Mouse (Mus musculus) heart, embryonic 11.5 days (tissue): ENCODE measurements around the gene Mgat2. TPM values are rescaled to one million over a fixed set of nuclear protein-coding genes. Genes with fewer than 3 reads are reported as not detected.
A peak's percentile ranks its signal among the peaks of the same experiment; 100 is the strongest.

Experiments used
- ATAC-seq: fragments of 200-750 bp; cut with Nextera tagmentation; replicated peaks from 2 replicates; pipeline ENCODE4 v1.8.0; 2017; ENCODE audit warnings: moderate library complexity; ENCODE audit not compliant: insufficient number of reproducible peaks, low FRiP score, low TSS enrichment
- H3K27ac ChIP-seq: fragments of 300-500 bp; sonication (generic); 2 replicates; pipeline ENCODE4 v1.5.1; 2014; ENCODE audit warnings: mild to moderate bottlenecking, low read depth, low read length
- H3K27me3 ChIP-seq: fragments of 300-500 bp; sonication (generic); 2 replicates; pipeline ENCODE4 v1.6.1; 2014; ENCODE audit warnings: mild to moderate bottlenecking, low read length, mixed read lengths; ENCODE audit not compliant: control insufficient read depth, insufficient read depth
- H3K36me3 ChIP-seq: fragments of 300-500 bp; sonication (generic); 2 replicates; pipeline ENCODE4 v1.6.1; 2014; ENCODE audit warnings: mild to moderate bottlenecking, low read length, moderate library complexity, mixed read lengths; ENCODE audit not compliant: control insufficient read depth, insufficient read depth
- H3K4me1 ChIP-seq: fragments of 300-500 bp; sonication (generic); 2 replicates; pipeline ENCODE4 v1.6.1; 2014; ENCODE audit warnings: low read length; ENCODE audit not compliant: control insufficient read depth, insufficient read depth
- H3K4me2 ChIP-seq: fragments of 300-500 bp; sonication (generic); 2 replicates; pipeline ENCODE4 v1.6.1; 2014; ENCODE audit warnings: mild to moderate bottlenecking, moderate library complexity
- H3K4me3 ChIP-seq: fragments of 300-500 bp; sonication (generic); 2 replicates; pipeline ENCODE4 v1.5.1; 2014; ENCODE audit warnings: low read depth, low read length
- H3K9ac ChIP-seq: fragments of 300-500 bp; sonication (generic); 2 replicates; pipeline ENCODE4 v1.6.1; 2014; ENCODE audit warnings: mild to moderate bottlenecking, low read depth, low read length, moderate library complexity
- H3K9me3 ChIP-seq: fragments of 300-500 bp; sonication (generic); replicated peaks from 2 replicates; pipeline ENCODE4 v1.6.1; 2016; ENCODE audit warnings: low read length; ENCODE audit not compliant: control insufficient read depth
- WGBS: fragments of 180-500 bp; shearing (Covaris S2); extraction: QIAGEN DNeasy Blood & Tissue Kit; methylation state at CpG from one replicate; pipeline ENCODE4 v1.1.7; 2014; ENCODE audit not compliant: insufficient replicate concordance; 5-methylcytosine and 5-hydroxymethylcytosine counted together
- polyA plus RNA-seq: library from polyadenylated mRNA; unstranded; fragments of >200 nt; fragmentation: Nextera tagmentation; extraction: Ambion mirVana; gene quantifications from 2 replicates; pipeline ENCODE4 v1.2.1, GENCODE M21; 2014

Gene Mgat2
- 35.3 and 37.3 TPM in 2 replicates for polyA plus RNA-seq

- Histone ChIP-seq H3K9me3 (no peaks in the 10 kb centered on the region), H3K9ac (peak within 1 kb of the TSS; percentile 96), H3K4me1 (peaks cover 12% of the 10 kb centered on the region), H3K36me3 (0 out of 2 replicates have a peak, but pooled peaks cover 6% of the 10 kb centered on the region), H3K27ac (peak within 1 kb of the TSS; percentile 79), H3K27me3 (no peaks in the 10 kb centered on the region), H3K4me3 (peak within 1 kb of the TSS; percentile 92), H3K4me2 (peak within 1 kb of the TSS; percentile 75)
- peak; percentile 99 for ATAC-seq
- under 1% methylated on average over 82 of the region's 84 CpGs for WGBS
Measured at GRCm38 (mm10) chr12:69183583-69184308, at the start of gene Mgat2, which contains the start of gene Rpl36al. Gene Mgat2 (plus strand): TSS chr12:69184157. Gene Rpl36al (minus strand): TSS chr12:69184083.

GRCm38 (mm10) chr12:69139201-69139600 is 44.8 kb upstream of the Mgat2 start:
- Histone ChIP-seq H3K27ac (no peak overlapping the region), H3K4me1 (no peaks in the 10 kb centered on the region), H3K4me3 (no peak overlapping the region), H3K27me3 (no peaks in the 10 kb centered on the region), H3K4me2 (no peak overlapping the region), H3K9ac (no peak overlapping the region), H3K9me3 (no peaks in the 10 kb centered on the region), H3K36me3 (no peaks in the 10 kb centered on the region)
- 74% methylated on average over 3 of the region's 3 CpGs for WGBS
- ATAC-seq, result no peak

- no peaks in the 10 kb centered on the region for H3K36me3 ChIP-seq
- no peak overlapping the region for H3K4me2 ChIP-seq
- no peak overlapping the region for H3K27ac ChIP-seq
- H3K9ac ChIP-seq, result no peak overlapping the region
- no peaks in the 10 kb centered on the region for H3K4me1 ChIP-seq
- ATAC-seq, result no peak
- H3K9me3 ChIP-seq, result no peaks in the 10 kb centered on the region
- 79% methylated on average over 7 of the region's 7 CpGs for WGBS
- H3K4me3 ChIP-seq, result no peak overlapping the region
- H3K27me3 ChIP-seq, result no peaks in the 10 kb centered on the region
Measured at GRCm38 (mm10) chr12:69139841-69140240, 44.1 kb upstream of the Mgat2 start.

GRCm38 (mm10) chr12:69143460-69143859 is 40.5 kb upstream of the Mgat2 start:
- no peak overlapping the region for H3K9ac ChIP-seq
- WGBS, result 81% methylated on average over 6 of the region's 6 CpGs
- no peaks in the 10 kb centered on the region for H3K27me3 ChIP-seq
- H3K4me3 ChIP-seq, result no peak overlapping the region
- 0 out of 2 replicates have a peak, but pooled peaks cover 3% of the 10 kb centered on the region for H3K4me1 ChIP-seq
- ATAC-seq, result no peak
- H3K36me3 ChIP-seq, result no peaks in the 10 kb centered on the region
- no peak overlapping the region for H3K4me2 ChIP-seq
- no peak overlapping the region for H3K27ac ChIP-seq
- no peaks in the 10 kb centered on the region for H3K9me3 ChIP-seq

GRCm38 (mm10) chr12:69147166-69147735 is 36.7 kb upstream of the Mgat2 start:
- 78% methylated on average over 5 of the region's 5 CpGs for WGBS
- Histone ChIP-seq H3K4me3 (no peak overlapping the region), H3K27ac (no peak overlapping the region), H3K36me3 (no peaks in the 10 kb centered on the region), H3K9me3 (no peaks in the 10 kb centered on the region), H3K4me1 (0 out of 2 replicates have a peak, but pooled peaks cover 3% of the 10 kb centered on the region), H3K27me3 (no peaks in the 10 kb centered on the region), H3K9ac (no peak overlapping the region), H3K4me2 (no peak overlapping the region)
- no peak for ATAC-seq

- Histone ChIP-seq H3K4me2 (no peak overlapping the region), H3K4me3 (no peak overlapping the region), H3K9ac (no peak overlapping the region), H3K9me3 (no peaks in the 10 kb centered on the region), H3K4me1 (0 out of 2 replicates have a peak, but pooled peaks cover 3% of the 10 kb centered on the region), H3K36me3 (no peaks in the 10 kb centered on the region), H3K27ac (no peak overlapping the region), H3K27me3 (no peaks in the 10 kb centered on the region)
- 78% methylated on average over 13 of the region's 13 CpGs for WGBS
- ATAC-seq, result no peak
Measured at GRCm38 (mm10) chr12:69150049-69150448, 33.9 kb upstream of the Mgat2 start.

- Histone ChIP-seq H3K27ac (no peak overlapping the region), H3K4me1 (0 out of 2 replicates have a peak, but pooled peaks cover 3% of the 10 kb centered on the region), H3K9ac (no peak overlapping the region), H3K4me2 (no peak overlapping the region), H3K27me3 (no peaks in the 10 kb centered on the region), H3K4me3 (no peak overlapping the region), H3K36me3 (peaks cover 18% of the 10 kb centered on the region), H3K9me3 (no peaks in the 10 kb centered on the region)
- no peak for ATAC-seq
- 77% methylated on average over 2 of the region's 2 CpGs for WGBS
Measured at GRCm38 (mm10) chr12:69155923-69156322, 28.0 kb upstream of the Mgat2 start.

GRCm38 (mm10) chr12:69156436-69156835 is 27.5 kb upstream of the Mgat2 start:
- H3K27ac ChIP-seq, result no peak overlapping the region
- WGBS, result 81% methylated on average over 4 of the region's 4 CpGs
- ATAC-seq, result no peak
- H3K9ac ChIP-seq, result no peak overlapping the region
- no peaks in the 10 kb centered on the region for H3K27me3 ChIP-seq
- peaks cover 18% of the 10 kb centered on the region for H3K36me3 ChIP-seq
- H3K4me1 ChIP-seq, result 0 out of 2 replicates have a peak, but pooled peaks cover 3% of the 10 kb centered on the region
- no peaks in the 10 kb centered on the region for H3K9me3 ChIP-seq
- no peak overlapping the region for H3K4me3 ChIP-seq
- no peak overlapping the region for H3K4me2 ChIP-seq
